Mouse (Mus musculus): Measurements from ENCODE around the gene Mrps24. TPM values are rescaled to one million over a fixed set of nuclear protein-coding genes. Genes with fewer than 3 reads are reported as not detected.

The Mrps24 gene
- total RNA-seq (2021): 10 to 100 TPM; 83.5 to 84.2 TPM
- long read RNA-seq, experiment 1, transcript Mrps24-205 (4 exons, 995 nt): major isoform, 99 of 106 reads
- long read RNA-seq, experiment 1, partial matches to known transcripts: 0 of 106 reads
- long read RNA-seq, experiment 1, other reads (novel, unspliced or antisense): 3 of 106 reads
- long read RNA-seq, experiment 2, transcript Mrps24-201 (3 exons, 700 nt): minor isoform, 5 of 122 reads
- long read RNA-seq, experiment 2, transcript Mrps24-205 (4 exons, 995 nt): major isoform, 103 of 122 reads
- long read RNA-seq, experiment 2, partial matches to known transcripts: 1 of 122 reads
- long read RNA-seq, experiment 2, other reads (novel, unspliced or antisense): 9 of 122 reads

DNA sequence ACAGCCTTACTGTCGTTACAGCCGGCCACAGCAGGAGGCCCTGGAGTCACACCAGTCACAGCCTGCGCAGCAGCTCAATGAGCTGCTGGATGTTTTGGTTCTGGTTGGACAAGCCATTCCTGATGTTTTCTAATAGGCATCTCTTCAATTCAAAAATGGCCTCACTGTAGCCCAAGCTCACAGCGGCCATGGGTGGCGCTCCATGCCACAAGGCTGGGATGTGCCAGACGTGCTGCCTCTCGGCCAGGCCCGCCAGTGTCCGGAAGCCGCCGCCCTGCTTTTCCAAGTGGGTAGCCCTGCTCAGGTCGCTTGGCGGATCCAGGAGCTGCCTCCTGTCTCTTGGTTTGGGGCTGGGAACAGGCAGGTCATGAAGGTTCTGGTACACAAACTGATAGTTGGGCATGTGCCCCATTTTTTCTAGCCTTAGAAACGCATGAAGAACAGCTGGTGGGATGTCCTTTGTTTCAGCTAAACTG lies at the start of gene Mrps24:
TSS of gene Mrps24 (minus strand) at position 51 of the 476 bp plus-strand sequence.
- intact Hi-C loops (cut with DNase I; ENCODE audit: low total_unique reads): no loop called here
- DNase-seq: no peak

DNA sequence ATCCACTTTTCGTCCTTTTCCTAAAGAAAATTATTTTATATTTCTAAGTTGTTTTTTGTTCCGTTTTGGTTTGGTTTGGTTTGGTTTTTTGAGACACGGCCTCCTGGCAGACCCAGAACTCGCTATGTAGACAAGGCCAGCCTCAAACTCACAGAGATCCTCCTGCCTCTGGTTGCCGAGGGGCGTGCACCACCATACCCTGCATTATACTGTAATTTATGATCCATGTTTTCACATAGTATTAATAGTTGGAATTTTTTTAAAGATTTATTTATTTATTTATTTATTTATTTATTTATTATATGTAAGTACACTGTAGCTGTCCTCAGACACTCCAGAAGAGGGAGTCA lies 47.1 kb upstream of the Mrps24 start:
- DNase-seq: no peak
- intact Hi-C loops (cut with DNase I; ENCODE audit: low total_unique reads): no loop called here

- peak; percentile 92 for DNase-seq
- intact Hi-C loops (cut with DNase I; ENCODE audit: low total_unique reads): no loop called here
These were observed 46.5 kb upstream of the Mrps24 start, which contains the start of gene Urgcp for GRCm38 (mm10) chr11:5761820-5762632. Urgcp (minus strand) TSS chr11:5762376.

GRCm38 (mm10) chr11:5753755-5754154 lies 38.3 kb upstream of the Mrps24 start:
- intact Hi-C loops (cut with DNase I; ENCODE audit: low total_unique reads): no loop called here
- DNase-seq: no peak

DNA sequence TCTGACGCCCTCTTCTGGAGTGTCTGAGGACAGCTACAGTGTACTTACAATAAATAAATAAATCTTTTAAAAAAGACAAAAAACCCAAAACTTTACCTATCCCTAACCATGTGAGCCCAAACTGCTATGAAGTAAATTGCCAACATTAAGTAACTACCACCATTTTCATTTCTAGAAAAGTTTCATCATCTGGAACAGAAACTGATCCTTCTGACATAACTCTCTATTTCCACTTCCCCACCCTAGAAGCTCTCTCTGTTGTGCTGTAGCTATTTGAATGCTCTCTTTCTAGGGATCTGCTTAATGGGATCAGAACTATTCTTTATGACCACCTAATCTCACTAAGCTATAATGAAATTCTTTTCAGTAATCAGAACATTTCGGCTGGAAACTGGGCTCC lies 29.5 kb upstream of the Mrps24 start:
- DNase-seq: no peak
- intact Hi-C loops (cut with DNase I; ENCODE audit: low total_unique reads): no loop called here

DNA sequence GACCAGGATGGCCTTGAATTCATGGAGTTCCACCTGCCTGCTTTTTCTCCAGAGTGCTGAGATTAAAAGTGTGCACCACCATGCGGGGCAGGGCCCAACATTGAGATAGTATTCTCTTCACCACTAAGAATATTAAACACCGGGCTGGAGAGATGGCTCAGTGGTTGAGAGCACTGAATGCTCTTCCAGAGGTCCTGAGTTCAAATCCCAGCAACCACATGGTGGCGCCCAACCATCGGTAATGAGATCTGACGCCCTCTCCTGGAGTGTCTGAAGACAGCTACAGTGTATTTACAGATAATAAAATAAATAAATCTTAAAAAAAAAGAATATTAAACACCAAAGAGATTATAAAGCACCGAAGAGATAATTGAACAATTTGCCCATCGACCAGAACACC lies 26.6 kb upstream of the Mrps24 start:
- intact Hi-C loops (cut with DNase I; ENCODE audit: low total_unique reads): no loop called here
- DNase-seq: no peak

GRCm38 (mm10) chr11:5740965-5741627 lies 25.6 kb upstream of the Mrps24 start:
- DNase-seq: peak; percentile 83
- intact Hi-C loops (cut with DNase I; ENCODE audit: low total_unique reads): no loop called here

GRCm38 (mm10) chr11:5740599-5740964 lies 25.1 kb upstream of the Mrps24 start:
- intact Hi-C loops (cut with DNase I; ENCODE audit: low total_unique reads): no loop called here
- DNase-seq: peak; percentile 40

DNA sequence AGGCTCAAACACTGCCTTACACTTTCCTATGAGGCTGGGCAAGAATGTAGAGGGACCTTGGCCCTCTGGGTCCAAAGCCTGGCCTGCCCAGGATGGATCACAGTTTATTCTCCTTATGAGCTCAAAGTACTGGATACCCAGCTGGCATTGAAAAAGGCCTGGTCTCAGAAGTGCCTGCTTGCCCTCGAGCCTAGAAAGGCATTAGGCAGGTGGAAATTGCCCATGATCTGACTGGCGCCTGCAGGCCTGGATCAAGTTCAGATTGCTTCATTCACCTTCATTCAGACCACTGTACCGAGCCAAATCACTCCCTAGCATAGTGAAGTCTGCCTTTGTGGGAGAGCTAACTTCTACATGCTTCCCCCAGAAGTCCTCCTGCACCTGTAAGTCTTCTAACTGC lies 24.4 kb upstream of the Mrps24 start:
- intact Hi-C loops (cut with DNase I; ENCODE audit: low total_unique reads): no loop called here
- no peak for DNase-seq

DNA sequence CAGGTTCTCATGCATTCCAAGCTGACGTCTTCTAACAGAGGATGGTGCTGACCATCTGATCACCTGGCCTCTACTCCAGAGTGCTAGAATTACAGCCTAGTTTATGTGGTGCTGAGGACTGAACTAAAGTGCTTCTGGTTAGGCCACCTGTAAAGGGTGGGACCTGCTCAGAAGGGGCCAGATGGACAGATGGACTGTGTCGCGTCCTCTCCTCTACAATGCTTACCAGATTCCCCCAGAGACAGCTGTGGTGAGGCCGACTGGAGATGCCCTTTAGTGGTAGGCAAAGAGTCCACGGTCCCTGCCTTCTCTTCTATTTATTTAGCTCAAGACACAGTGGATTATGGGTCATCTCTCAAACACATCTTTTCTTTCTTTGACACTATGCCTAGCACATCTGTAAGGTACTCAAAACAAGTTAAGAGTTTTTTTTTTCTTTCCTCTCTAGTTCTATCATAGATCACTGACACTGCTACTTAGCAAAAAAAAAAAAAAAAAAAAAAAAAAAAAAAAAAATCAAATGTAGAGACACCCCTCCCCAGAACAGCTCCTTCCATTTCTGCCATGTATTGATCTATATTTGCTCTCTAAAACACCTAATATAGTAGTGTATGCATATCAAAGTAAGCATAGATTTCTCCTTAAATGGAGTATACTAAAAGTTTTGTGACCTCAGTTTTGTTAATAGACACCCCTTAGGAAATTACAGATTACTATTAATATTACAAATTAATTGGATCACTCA lies 23.6 kb upstream of the Mrps24 start:
- intact Hi-C loops (cut with DNase I; ENCODE audit: low total_unique reads): no loop called here
- no peak for DNase-seq

DNA sequence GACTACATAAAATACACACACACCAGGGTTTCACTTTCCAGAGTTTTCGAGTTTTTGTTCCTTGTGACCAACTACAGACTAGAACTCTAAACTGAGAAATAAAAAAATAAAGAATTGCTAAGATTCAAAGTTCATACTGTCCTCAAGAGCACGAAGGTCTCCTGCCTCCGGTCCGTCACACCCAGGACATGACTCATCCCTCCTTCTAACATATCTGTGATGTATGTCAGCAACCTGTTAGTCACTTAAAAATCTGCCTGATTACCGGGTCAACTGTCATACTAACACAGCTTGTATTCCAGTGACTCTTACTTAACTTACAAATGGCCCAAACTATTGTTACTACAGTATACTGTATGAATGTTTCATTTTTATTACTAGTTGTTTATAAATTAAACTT lies 21.7 kb upstream of the Mrps24 start:
- no peak for DNase-seq
- intact Hi-C loops (cut with DNase I; ENCODE audit: low total_unique reads): no loop called here

GRCm38 (mm10) chr11:5734323-5734722 lies 18.8 kb upstream of the Mrps24 start:
- no peak for DNase-seq
- intact Hi-C loops (cut with DNase I; ENCODE audit: low total_unique reads): no loop called here

GRCm38 (mm10) chr11:5732401-5732800 lies 16.9 kb upstream of the Mrps24 start:
- intact Hi-C loops (cut with DNase I; ENCODE audit: low total_unique reads): no loop called here

DNA sequence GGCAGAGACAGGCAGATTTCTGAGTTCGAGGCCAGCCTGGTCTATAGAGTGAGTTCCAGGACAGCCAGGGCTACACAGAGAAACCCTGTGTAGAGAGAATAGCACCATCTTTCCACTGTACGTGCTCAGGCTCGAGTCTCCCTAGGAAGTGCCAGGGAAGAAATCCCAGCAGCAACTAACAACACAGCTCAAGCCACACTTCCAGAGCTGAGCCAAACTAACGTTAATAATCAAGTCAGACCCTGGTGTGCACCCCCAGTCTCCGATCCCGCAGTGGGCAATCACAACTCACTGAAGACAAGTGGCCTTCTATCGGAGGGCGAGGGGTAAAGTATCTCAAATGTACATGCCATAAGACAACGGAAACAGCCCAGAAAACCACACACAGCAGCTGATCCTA lies 14.1 kb upstream of the Mrps24 start:
- DNase-seq: no peak
- intact Hi-C loops (cut with DNase I; ENCODE audit: low total_unique reads): no loop called here

More at GRCm38 (mm10) chr11:5732401-5732800, 16.9 kb upstream of the Mrps24 start:
- no peak for DNase-seq

DNA sequence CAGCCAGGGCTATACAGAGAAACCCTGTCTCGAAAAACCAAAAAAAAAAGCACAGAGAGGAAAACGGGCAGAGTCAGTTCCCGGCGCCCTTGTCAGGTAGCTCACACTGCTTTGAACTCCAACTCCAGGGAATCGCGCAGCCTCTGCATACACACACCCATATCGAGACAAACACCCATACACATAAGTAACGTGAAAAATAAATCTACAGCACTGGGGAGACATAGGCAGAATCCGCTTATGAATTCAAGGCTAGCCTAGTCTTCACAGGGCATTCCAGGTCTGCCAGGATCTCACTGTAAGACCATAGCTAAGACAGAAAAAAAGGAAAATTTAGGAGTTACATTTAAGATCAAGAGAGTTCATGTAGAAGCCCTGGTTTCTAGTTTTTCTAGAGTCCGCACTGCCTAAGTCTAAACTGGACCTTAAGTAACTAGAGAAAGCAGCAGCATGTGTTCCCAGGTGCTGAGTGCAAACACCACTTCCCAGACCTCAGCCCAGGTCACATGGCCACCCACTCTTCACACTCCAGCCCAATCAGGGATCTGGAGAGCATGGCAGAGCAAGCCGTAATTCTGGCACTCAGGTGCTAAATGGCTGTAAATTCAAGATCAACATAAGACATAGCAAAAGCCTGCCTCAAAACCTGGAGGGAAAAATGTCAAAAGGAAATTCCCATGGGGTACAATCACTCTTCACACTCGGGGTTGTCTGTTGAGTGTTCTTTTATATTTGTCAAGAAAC lies 3.3 kb upstream of the Mrps24 start:
- no peak for DNase-seq
- intact Hi-C loops (cut with DNase I; ENCODE audit: low total_unique reads): no loop called here

GRCm38 (mm10) chr11:5716938-5717705 lies 1.6 kb upstream of the Mrps24 start:
- no peak for DNase-seq
- intact Hi-C loops (cut with DNase I; ENCODE audit: low total_unique reads): no loop called here

- intact Hi-C loops (cut with DNase I; ENCODE audit: low total_unique reads): no loop called here
- no peak for DNase-seq
These were observed 766 bp upstream of the Mrps24 start for GRCm38 (mm10) chr11:5716246-5716645.

GRCm38 (mm10) chr11:5715179-5715578 lies 301 bp downstream of the Mrps24 start:
- intact Hi-C loops (cut with DNase I; ENCODE audit: low total_unique reads): no loop called here
- DNase-seq: no peak
